Mouse (Mus musculus): ENCODE data around the gene Hist1h2be.
A peak's percentile ranks its signal among the peaks of the same experiment; 100 is the strongest.
"Not testable (repeated sequence)": the region's sequence is repeated elsewhere in the genome, so short reads cannot be mapped to it uniquely, and the experiment has no call there.

Gene Hist1h2be

GRCm38 (mm10) chr13:23573034-23573897 is 47.7 kb downstream of the Hist1h2be start:
- DNase-seq (ENCODE audit: low spot score): peak; percentile 8

GRCm38 (mm10) chr13:23572218-23573033 is 48.5 kb downstream of the Hist1h2be start:
- DNase-seq (ENCODE audit: low spot score): no peak

GRCm38 (mm10) chr13:23571504-23572217 is 49.3 kb downstream of the Hist1h2be start:
- not testable (repeated sequence) for DNase-seq (ENCODE audit: low spot score)

GRCm38 (mm10) chr13:23571022-23571503 is 49.9 kb downstream of the Hist1h2be start, which contains the start of the genes Hist1h2ae and Hist1h2bg:
Gene Hist1h2ae (minus strand): TSS chr13:23571220.
Gene Hist1h2bg (plus strand): TSS chr13:23571396.
- peak; percentile 64 for DNase-seq (ENCODE audit: low spot score)

GRCm38 (mm10) chr13:23570261-23571021 is 50.5 kb downstream of the Hist1h2be start:
- not testable (repeated sequence) for DNase-seq (ENCODE audit: low spot score)

GRCm38 (mm10) chr13:23564482-23564881 is 56.4 kb downstream of the Hist1h2be start:
- no peak for DNase-seq (ENCODE audit: low spot score)

GRCm38 (mm10) chr13:23562699-23563462 is 58.0 kb downstream of the Hist1h2be start:
- DNase-seq (ENCODE audit: low spot score): no peak

GRCm38 (mm10) chr13:23561883-23562659 is 58.9 kb downstream of the Hist1h2be start, which contains the start of gene Hist1h3e:
Gene Hist1h3e (minus strand): TSS chr13:23562369.
- peak; percentile 87 for DNase-seq (ENCODE audit: low spot score)

- not testable (repeated sequence) for DNase-seq (ENCODE audit: low spot score)
These were observed 59.4 kb downstream of the Hist1h2be start for GRCm38 (mm10) chr13:23561531-23561882.

- not testable (repeated sequence) for DNase-seq (ENCODE audit: low spot score)
These were observed 60.2 kb downstream of the Hist1h2be start for GRCm38 (mm10) chr13:23560699-23561098.

GRCm38 (mm10) chr13:23556906-23557305 is 64.0 kb downstream of the Hist1h2be start:
- DNase-seq (ENCODE audit: low spot score): no peak

- peak; percentile 71 for DNase-seq (ENCODE audit: low spot score)
These were observed 65.0 kb downstream of the Hist1h2be start for GRCm38 (mm10) chr13:23555839-23556416.

GRCm38 (mm10) chr13:23554925-23555838 is 65.7 kb downstream of the Hist1h2be start:
- peak; percentile 88 for DNase-seq (ENCODE audit: low spot score)

GRCm38 (mm10) chr13:23554393-23554792 is 66.5 kb downstream of the Hist1h2be start:
- DNase-seq (ENCODE audit: low spot score): no peak

- DNase-seq (ENCODE audit: low spot score): no peak
These were observed 68.0 kb downstream of the Hist1h2be start, which contains the start of gene Hist1h1d for GRCm38 (mm10) chr13:23552962-23553361. Gene Hist1h1d (plus strand): TSS chr13:23553262.

- no peak for DNase-seq (ENCODE audit: low spot score)
These were observed 68.7 kb downstream of the Hist1h2be start for GRCm38 (mm10) chr13:23551931-23552914.
